Mouse (Mus musculus) G1E (cell line): Measurements from ENCODE around the gene Slc35e3. TPM values are rescaled to one million over a fixed set of nuclear protein-coding genes. Genes with fewer than 3 reads are reported as not detected.
A peak's percentile ranks its signal among the peaks of the same experiment; 100 is the strongest.

ENCODE experiments used
- ATAC-seq: 2 replicates; pipeline ENCODE4 v1.8.0; 2016; ENCODE audit warnings: mild to moderate bottlenecking; ENCODE audit not compliant: insufficient number of reproducible peaks, poor library complexity, low FRiP score, severe bottlenecking; ENCODE audit errors: extremely low read depth
- DNase-seq: peaks from one replicate; pipeline ENCODE4 v3.0.0; 2012; ENCODE audit warnings: low spot score
- H3K27me3 ChIP-seq: 2 replicates; pipeline ENCODE4 v1.6.1; 2012; ENCODE audit warnings: mild to moderate bottlenecking, low read length, inconsistent platforms; ENCODE audit not compliant: insufficient read depth
- H3K36me3 ChIP-seq: replicated peaks from 2 replicates; pipeline ENCODE3; 2012; ENCODE audit warnings: mild to moderate bottlenecking, inconsistent platforms
- H3K4me1 ChIP-seq: 2 replicates; pipeline ENCODE4 v1.6.1; 2012; ENCODE audit warnings: low read depth, low read length, inconsistent platforms, mixed read lengths; ENCODE audit not compliant: insufficient read depth
- H3K4me3 ChIP-seq: 2 replicates; pipeline ENCODE4 v1.5.1; 2012; ENCODE audit warnings: low read depth, mild to moderate bottlenecking, inconsistent platforms, low read length, moderate library complexity, mixed read lengths
- H3K9me3 ChIP-seq: replicated peaks from 2 replicates; pipeline ENCODE4 v1.6.1; 2012; ENCODE audit warnings: inconsistent platforms
- CTCF ChIP-seq: IDR thresholded peaks from 2 replicates; pipeline ENCODE4 v1.5.1; 2012; ENCODE audit warnings: low read depth, low read length, inconsistent platforms, mixed read lengths
- GATA1 ChIP-seq: IDR thresholded peaks from 2 replicates; pipeline ENCODE4 v1.6.1; 2012; ENCODE audit warnings: borderline replicate concordance, low read length, inconsistent platforms, mixed read lengths
- GATA2 ChIP-seq: IDR thresholded peaks from 2 replicates; pipeline ENCODE4 v1.6.1; 2012; ENCODE audit warnings: low read depth, low read length, inconsistent platforms, borderline replicate concordance
- POLR2AphosphoS5 ChIP-seq: IDR thresholded peaks from 2 replicates; pipeline ENCODE4 v1.6.1; 2012; ENCODE audit warnings: low read depth, low read length, inconsistent platforms; ENCODE audit not compliant: insufficient replicate concordance
- TAL1 ChIP-seq: conservative IDR thresholded peaks from 2 replicates; pipeline ENCODE4 v1.6.1; 2012; ENCODE audit warnings: low read depth, low read length, inconsistent platforms, mixed read lengths
- polyA plus RNA-seq: library from polyadenylated mRNA; stranded (reverse); fragments of >175 nt; gene quantifications from 2 replicates; pipeline ENCODE4 v1.2.3, GENCODE M21; 2012
- total RNA-seq, 2 experiments: library from RNA; stranded (forward) in 1 of 2; stranded (reverse) in 1 of 2; fragments of 200-1000 nt in 1 of 2; fragments of >200 nt in 1 of 2; fragmentation: Nextera tagmentation in 1 of 2; gene quantifications; 2 replicates each; pipeline ENCODE4 v1.2.3; 2014 to 2017

Slc35e3 gene
- total and polyA plus RNA-seq, 3 experiments: 1.5 to 10.9 (median 3.5) TPM

DNA sequence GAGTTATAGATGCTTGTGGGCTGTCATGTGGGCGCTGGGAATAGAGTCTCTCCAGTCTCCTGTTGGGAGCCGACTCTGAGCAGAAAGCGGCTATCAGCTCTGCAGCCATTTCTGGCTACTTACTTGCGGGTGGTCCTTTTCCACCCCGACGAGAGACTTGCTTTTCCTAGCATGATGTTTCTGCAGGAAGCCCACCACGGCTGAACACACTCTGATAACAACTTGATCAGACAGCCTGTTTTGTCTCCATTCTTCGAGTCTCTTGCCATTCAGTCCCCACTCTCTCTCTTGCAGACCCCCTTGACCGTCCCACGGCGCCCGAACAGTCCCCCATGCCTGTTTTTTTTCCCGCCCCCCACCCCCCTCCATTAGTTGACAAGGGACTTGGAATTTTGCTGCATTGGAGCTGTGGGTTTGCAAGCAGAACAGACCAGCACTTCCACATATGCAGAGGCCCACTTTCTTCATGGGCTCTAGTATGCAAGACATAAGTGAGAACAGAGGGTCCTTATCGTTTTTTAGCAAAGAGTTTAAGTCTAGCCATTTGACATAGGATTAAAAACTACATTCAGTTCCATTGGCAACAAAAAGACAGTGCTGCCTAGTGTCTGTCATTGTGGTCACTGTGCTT lies 13.1 kb downstream of the Slc35e3 start:
- no peak for ATAC-seq

DNA sequence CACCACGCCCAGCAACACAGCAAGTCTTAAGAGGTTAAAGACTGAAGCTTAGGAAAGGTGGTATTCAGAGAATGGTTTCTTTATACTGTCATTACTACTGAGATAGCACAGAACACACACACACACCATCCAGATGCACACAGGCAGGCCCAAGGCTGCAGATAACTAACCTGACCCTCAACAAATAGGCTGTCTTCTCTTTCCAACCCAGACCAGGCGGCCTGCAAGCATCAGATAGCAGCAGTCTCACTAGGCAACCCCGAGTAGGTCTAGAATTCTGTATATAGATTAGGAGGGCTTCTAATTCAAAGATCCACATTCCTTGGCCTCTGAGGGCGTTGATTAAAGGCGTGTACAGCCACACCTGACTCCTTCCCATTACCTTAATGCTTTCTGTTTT lies 14.0 kb downstream of the Slc35e3 start:
- no peak overlapping the region; the same call in 1 of the 2 replicates for H3K4me3 ChIP-seq
- H3K27me3 ChIP-seq: peaks cover 12% of the 10 kb centered on the region
- peak; percentile 54 for DNase-seq
- H3K9me3 ChIP-seq: no peaks in the 10 kb centered on the region
- peaks cover 15% of the 10 kb centered on the region for H3K36me3 ChIP-seq
- TF ChIP-seq GATA2 (0 out of 2 replicates have a peak, but pooled peaks have one; percentile 37), TAL1 (peak; percentile 89), POLR2AphosphoS5 (no peak)
- peaks cover 56% of the 10 kb centered on the region for H3K4me1 ChIP-seq
- ATAC-seq: peak; percentile 82

More for the DNA sequence above, 13.1 kb downstream of the Slc35e3 start:
- DNase-seq: no peak
- H3K4me3 ChIP-seq: peak overlapping the region; percentile 36; the same call in 1 of the 2 replicates
- peaks cover 20% of the 10 kb centered on the region for H3K36me3 ChIP-seq
- H3K9me3 ChIP-seq: no peaks in the 10 kb centered on the region
- TF ChIP-seq CTCF (no peak), POLR2AphosphoS5 (no peak), GATA1 (no peak), GATA2 (no peak), TAL1 (no peak)
- H3K4me1 ChIP-seq: peaks cover 63% of the 10 kb centered on the region
- H3K27me3 ChIP-seq: peaks cover 12% of the 10 kb centered on the region

DNA sequence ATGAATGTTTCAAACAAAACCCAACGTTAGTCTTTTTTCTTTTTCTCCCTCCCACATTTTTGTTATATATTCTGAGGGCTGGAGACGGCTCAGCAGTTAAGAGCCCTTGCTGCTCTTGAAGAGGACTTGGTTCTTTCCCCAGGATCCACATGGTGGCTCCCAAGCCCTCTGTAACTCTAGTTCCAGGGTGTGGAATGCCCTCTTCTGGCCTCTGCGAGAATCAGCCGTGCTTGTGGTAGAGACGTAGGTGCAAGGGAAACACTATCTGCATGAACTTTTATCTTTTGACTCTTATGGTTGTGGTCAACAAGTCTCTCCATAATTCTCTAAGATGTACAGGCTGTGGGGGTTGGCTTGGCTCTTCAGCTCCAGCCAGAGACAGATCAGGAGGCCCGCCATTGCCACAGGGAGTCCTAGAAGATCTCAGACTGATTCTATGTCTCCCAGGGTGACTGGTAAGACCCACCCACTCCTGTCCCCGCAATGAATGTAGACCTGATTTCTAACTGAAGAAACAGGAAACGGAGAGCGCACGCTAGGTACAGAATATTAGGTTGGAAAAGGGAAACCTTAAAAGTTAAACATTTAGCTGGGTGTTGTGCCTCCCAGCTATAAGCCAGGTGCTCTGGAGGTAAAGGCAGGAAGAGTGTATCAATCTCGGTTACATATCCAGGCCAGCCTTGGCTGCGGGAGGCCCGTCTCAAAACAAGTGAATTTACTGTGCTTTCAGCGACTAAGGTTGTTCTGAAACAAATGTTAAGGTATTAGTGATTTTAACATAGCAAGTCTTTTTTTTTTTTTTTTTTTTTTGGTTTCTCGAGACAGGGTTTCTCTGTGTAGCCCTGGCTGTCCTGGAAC lies 14.7 kb downstream of the Slc35e3 start:
- Histone ChIP-seq H3K36me3 (peaks cover 7% of the 10 kb centered on the region), H3K4me3 (no peak overlapping the region; the same call in 1 of the 2 replicates)
- peak; percentile 74 for DNase-seq

DNA sequence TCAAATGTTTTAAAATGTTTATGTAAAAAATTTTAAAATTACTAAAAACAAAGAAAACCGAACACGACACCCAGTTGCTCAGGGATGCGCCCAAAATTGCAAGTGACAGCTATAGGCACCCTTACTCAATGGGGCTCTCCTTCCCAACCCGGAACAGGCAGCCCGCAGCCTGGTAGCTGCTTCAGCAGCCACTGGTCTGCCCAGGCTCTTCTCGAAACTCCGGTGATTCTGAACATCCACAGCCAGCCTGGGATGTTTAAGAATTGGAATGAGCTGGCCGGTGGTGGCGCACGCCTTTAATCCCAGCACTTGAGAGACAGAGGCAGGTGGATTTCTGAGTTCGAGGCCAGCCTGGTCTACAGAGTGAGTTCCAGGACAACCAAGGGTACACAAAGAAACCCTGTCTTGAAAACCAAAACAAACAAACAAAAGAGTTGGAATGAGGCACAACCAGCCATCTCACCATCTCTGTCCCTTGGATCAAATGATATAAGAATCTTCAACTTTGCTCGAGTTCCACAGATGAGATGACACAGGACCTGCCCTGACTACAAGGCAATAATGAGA lies 15.4 kb downstream of the Slc35e3 start:
- ATAC-seq (no peak), DNase-seq (no peak)
- Histone ChIP-seq H3K27me3 (peaks cover 12% of the 10 kb centered on the region), H3K4me1 (peaks cover 47% of the 10 kb centered on the region), H3K9me3 (no peaks in the 10 kb centered on the region), H3K4me3 (no peak overlapping the region), H3K36me3 (peaks cover 2% of the 10 kb centered on the region)
- no peak for TF ChIP-seq TAL1
- no peak for TF ChIP-seq GATA1
- no peak for TF ChIP-seq CTCF
- TF ChIP-seq POLR2AphosphoS5: no peak
- TF ChIP-seq GATA2: no peak

More for the DNA sequence above, 14.7 kb downstream of the Slc35e3 start:
- ATAC-seq: peak; percentile 75
- Histone ChIP-seq H3K9me3 (no peaks in the 10 kb centered on the region), H3K27me3 (peaks cover 12% of the 10 kb centered on the region), H3K4me1 (peaks cover 49% of the 10 kb centered on the region)
- peak; percentile 30 for TF ChIP-seq CTCF
- TF ChIP-seq GATA2: no peak
- TF ChIP-seq TAL1: peak; percentile 55
- TF ChIP-seq POLR2AphosphoS5: no peak
- no peak for TF ChIP-seq GATA1

DNA sequence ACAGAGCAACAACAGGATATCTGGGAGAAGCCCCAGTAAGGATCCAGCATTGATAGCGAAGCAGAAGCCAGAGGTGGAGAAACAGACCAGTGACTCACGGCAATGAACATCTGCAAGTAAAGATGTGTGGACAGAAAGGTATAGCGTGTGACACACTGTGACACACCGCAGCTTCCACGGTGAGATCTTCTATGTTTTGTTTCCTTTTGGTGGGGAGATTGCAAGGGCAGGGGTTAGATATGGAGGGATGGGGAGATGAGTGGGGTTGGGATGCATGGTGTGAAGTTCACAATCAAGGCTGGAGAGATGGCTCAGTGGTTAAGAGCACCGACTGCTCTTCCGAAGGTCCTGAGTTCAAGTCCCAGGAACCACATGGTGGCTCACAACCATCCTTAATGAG lies 16.0 kb downstream of the Slc35e3 start:
- Histone ChIP-seq H3K4me3 (no peak overlapping the region), H3K27me3 (peaks cover 12% of the 10 kb centered on the region), H3K9me3 (no peaks in the 10 kb centered on the region), H3K4me1 (peaks cover 45% of the 10 kb centered on the region), H3K36me3 (no peaks in the 10 kb centered on the region)
- TF ChIP-seq GATA2: no peak
- TF ChIP-seq TAL1: no peak
- TF ChIP-seq POLR2AphosphoS5: no peak
- TF ChIP-seq GATA1: no peak
- no peak for TF ChIP-seq CTCF
- no peak for DNase-seq
- no peak for ATAC-seq
